Mouse (Mus musculus) gastrocnemius, postnatal 14 days (tissue): ENCODE results near the gene Fuca1. TPM values are rescaled to one million over a fixed set of nuclear protein-coding genes. Genes with fewer than 3 reads are reported as not detected.

ENCODE experiments used
- DNase-seq: peaks from one replicate; pipeline ENCODE4 v3.0.0; 2021; ENCODE audit warnings: mixed read lengths
- intact Hi-C: fragments of 180-260 bp; cut with DNase I; formaldehyde crosslinking; loops from one replicate; pipeline ENCODE4 v1.15.1; 2025; ENCODE audit warnings: low total_unique reads
- total RNA-seq, 2 experiments: library from RNA; stranded (reverse); gene quantifications; 2 replicates each; pipeline ENCODE4 v1.2.3; 2021

Gene Fuca1
- total RNA-seq, 2 experiments from 2014 or later, result 20.6 to 27.8 TPM

DNA sequence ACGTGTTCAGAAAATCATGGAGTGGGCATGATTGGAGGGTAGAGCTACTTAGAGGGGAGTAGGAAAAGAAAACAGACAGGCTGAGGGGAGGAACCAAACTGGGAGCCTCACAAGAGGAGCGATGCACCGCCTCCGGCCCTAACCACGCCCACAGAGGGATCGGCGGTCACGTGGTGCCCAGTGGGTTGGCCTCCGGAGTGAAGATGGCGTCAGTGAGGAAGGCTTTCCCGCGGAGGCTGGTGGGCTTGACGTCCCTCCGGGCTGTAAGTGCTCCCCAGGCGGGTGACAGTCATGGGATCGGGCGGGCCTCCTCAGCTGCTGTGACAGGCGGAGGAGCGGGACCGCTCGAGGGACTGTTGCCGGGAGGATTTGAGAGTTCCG is 25.7 kb downstream of the Fuca1 start, which contains the start of gene Hmgcl:
Gene Hmgcl (plus strand): TSS at position 171 of the 381 bp plus-strand sequence.
- intact Hi-C loops, result no loop called here
- peak; percentile 97 for DNase-seq

DNA sequence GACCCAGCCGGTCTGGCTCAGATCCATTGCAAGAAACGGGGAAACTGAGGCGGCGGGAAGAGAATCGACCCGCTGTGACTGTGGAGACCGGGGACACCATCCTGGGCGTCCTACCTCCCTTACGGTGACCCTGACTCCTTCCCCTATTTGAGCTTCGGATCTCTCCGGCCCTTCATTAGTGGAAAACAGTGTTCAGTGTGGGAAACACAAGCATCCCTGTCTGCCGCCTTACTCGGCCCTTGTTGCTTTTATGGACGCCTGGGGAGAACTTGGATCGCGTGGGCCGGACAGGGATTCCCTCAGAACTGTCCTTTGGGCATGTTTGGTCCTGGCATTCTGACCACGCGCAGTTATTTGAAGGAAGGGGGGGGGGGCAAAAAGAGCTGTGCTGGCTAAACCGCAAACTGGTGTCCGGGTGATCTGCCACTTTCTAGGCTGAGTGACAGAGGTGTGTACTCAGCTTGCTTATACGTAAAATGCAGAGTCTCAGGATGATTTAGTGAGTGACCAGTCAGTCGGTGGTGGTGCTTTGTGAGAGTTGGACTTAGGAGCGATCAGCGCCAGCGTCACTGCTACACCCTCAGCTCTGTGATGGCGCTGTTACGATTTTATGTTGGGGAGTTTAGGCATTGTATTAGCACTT is 26.2 kb downstream of the Fuca1 start:
- intact Hi-C loops, result no loop called here
- no peak for DNase-seq

DNA sequence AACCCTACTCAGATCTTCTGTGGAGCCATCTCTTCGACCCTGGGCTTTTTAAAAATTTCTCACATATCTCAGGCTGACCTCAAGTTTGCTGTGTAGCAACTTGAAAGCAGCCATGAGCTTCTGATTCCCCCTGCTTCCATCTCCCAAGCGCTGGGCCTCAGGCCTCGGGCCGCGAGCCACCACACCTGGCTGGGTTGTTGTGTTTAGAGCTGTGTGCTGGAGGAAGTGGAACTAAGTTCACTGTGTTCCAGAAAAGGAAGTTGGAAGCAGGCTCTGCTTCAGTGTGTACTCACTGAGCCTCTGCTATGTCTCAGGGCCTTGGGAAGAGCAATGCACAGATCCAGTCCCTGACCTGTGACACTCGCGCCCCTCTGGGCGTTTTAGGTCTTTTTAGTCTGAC is 27.6 kb downstream of the Fuca1 start:
- DNase-seq, result no peak
- intact Hi-C loops, result no loop called here

DNA sequence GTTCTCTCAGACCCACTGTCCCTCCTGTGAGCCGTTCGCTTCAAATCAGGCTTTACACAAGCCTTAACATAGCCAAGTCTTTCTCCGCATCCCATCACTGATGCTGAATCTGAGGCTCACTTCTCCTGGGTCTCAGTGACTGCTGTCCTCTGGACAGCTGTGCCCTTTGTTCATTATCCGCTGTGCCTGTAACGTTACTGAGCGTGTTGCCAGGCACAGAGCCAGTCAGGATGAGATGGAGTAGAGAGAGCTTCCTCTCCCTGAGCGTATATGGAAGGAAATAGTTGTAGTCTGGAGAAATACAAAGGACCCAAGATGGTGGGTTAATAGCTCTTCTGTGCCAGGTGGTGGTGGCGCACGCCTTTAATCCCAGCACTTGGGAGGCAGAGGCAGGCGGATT is 28.9 kb downstream of the Fuca1 start:
- no peak for DNase-seq
- intact Hi-C loops, result no loop called here

DNA sequence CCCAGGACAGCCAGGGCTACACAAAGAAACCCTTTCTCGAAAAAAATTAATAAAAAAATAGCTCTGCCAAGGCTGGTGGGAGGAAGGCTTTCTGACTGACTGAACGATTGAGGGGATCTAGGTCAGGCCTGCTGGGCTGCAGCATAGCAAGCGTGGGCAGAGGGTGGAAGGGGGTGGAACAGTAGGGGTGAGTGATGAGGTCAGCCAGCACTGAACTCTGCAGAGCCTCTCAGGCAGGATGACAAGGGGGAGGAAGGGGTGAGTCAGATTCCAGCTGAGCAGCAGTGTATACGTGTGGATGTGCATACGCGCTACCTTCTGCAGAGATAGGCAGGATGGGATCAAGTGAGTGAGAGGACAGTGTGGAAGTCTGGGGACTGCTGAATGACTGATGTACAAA is 29.4 kb downstream of the Fuca1 start:
- intact Hi-C loops, result no loop called here
- DNase-seq, result no peak

DNA sequence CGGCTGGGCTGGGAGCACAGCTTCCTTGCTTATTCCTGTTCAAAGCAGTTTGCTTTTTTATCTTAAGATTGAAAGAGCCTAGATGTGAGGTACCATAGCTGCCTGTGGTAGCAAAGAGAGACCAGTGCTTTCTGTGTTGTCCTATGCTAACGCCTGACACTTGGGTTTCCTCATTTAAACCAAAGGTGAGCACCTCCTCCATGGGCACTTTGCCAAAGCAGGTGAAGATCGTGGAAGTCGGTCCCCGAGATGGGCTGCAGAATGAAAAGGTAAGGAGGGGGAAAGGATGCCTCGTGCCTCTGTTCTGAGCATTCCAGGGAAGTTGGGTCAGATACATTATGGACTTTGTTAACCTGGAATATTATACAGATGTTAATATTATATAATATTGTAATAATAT is 29.8 kb downstream of the Fuca1 start:
- no peak for DNase-seq
- intact Hi-C loops, result no loop called here

DNA sequence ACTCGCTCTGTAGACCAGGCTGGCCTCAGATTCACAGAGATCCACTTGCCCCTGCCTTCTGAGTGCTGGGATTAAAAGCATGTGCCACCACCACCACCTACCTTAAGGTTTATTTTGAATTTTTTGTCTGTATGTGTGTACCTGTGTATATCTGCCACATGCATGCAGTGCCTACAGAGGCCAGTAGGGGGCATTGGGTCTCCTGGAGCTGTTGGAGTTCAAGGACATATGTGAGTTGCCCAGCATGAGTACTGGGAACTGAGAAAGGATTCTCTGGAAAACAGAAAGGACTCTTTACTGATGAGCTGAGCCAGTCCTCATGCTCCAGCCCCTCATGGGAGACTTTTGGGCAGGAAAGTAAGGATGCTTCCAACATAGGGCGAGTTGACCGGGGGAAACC is 31.0 kb downstream of the Fuca1 start:
- DNase-seq, result no peak
- intact Hi-C loops, result no loop called here

DNA sequence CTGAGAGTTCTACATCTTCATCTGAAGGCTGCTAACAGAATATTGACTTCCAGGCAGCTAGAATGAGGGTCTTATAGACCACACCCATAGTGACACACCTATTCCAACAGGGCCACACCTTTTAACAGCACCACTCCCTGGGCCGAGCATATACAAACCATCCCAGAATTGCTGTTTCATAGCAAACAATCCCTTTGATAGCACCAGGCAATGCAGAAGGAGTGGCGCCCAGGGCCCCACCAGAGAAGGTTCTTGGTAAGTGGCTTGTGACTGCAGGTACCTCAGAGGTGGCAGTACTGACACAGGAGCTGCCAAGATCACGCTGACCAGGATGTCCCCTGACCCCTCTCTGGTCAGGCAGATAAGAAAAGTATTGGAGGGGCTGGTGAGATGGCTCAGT is 32.6 kb downstream of the Fuca1 start:
- intact Hi-C loops, result no loop called here
- no peak for DNase-seq

DNA sequence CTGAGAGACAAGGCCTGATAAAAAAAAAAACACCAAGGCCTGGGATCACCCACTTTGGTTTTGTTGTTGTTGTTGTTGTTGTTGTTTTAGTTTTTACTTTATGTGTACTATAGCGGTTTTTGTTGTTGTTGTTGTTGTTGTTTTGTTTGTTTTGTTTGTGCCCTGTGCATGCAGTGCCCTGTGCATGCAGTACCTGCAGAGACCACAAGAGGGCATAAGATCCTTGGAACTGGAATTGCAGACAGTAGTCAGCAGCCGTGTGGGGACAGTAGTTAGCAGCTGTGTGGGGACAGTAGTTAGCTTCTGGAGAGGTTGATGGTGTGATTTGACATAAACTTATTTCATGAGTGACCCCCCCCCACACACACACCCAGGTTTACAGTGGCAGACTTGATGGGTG is 33.7 kb downstream of the Fuca1 start:
- intact Hi-C loops, result no loop called here
- peak; percentile 64 for DNase-seq

DNA sequence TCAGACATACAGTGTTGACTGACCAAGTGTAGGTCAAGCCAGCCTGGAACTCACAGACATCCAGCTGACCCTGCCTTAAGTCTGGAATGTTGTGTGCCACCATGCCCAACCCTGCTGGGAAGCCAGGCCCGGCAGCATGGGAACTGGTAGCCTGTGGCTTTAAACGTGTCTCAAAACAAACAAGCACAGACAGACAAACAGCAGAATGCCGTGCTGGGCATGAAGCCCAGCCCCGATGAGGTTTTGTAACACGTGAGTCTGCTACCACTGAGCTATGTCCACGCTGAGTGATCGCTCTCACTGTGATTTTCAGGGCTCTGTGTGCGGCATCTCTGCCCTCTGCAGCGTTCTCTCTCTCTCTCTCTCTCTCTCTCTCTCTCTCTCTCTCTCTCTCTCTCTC is 35.4 kb downstream of the Fuca1 start:
- no peak for DNase-seq
- intact Hi-C loops, result no loop called here

DNA sequence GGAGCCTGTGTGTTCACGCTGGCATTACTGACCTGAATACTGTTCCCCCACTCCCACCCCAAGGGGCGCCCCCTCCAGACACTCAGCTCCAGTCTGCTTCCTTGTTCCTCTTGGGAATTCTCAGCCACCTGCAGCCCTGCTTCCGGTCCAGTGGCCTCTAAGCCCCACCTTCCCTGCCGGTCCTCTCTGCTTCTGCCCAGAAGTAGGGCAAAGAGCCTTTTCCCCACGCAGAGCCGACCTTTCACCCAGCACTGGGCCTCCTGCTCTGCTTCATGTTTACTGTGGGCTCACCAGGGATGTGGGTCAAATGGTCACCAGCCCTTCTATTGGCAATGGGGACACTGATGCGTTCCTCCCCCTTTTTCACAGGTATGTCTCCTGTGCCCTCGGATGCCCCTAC is 37.8 kb downstream of the Fuca1 start:
- intact Hi-C loops, result no loop called here
- no peak for DNase-seq

DNA sequence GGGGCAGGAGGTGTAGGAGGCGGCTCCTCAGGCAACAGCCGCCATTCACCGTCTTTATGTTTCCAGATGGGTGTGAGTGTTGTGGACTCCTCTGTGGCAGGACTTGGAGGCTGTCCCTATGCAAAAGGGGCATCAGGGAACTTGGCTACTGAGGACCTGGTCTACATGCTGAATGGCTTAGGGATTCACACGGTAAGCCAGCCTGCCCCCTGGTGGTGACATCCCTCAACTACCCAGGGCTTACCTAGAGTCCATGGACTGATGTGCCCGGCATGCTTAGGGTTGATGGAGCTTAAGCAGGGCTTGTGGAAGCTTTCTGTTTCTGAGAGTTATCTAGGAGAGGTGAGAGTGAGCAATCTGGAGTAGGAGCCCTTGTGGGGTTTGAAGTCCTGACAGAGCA is 40.2 kb downstream of the Fuca1 start:
- intact Hi-C loops, result no loop called here
- DNase-seq, result peak; percentile 80

DNA sequence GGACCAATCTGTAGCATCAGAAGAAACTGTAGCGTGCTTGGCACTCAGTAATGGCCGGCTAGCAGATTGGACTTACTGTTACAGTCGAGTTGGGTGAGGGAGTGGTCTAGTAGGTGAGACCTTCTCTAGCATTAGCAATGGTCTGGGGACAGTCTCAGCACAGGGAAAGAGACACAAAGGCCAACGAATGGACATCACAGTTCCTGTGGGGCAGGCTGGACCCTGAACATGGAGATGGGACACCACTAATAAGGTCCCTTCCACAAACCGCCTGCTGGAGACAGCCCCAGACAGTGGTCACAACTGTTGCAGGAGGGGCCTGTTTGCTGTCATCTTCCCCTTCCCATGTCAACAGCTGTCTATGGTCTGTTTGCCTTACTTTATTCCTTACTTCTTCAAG is 41.2 kb downstream of the Fuca1 start:
- intact Hi-C loops, result no loop called here
- no peak for DNase-seq

DNA sequence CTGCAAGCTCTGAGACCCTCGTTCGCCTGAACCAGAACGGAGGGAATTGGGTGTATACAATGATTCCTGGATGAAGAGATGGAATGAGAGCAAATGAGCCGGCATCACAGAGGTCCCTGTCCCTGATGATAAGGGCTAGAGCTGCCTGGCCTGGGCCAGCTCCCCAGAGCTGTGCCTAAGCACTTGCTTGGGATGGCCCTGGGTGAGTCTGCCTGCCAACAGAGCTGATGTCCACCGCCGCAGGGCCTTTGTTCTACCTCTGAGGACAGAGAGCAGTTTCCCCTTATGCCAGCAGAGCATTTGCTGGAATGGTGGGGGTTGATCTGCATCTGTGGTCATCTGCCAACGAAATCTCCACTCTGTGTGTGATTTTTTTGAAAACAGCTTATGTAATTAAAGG is 41.7 kb downstream of the Fuca1 start:
- no peak for DNase-seq
- intact Hi-C loops, result no loop called here

DNA sequence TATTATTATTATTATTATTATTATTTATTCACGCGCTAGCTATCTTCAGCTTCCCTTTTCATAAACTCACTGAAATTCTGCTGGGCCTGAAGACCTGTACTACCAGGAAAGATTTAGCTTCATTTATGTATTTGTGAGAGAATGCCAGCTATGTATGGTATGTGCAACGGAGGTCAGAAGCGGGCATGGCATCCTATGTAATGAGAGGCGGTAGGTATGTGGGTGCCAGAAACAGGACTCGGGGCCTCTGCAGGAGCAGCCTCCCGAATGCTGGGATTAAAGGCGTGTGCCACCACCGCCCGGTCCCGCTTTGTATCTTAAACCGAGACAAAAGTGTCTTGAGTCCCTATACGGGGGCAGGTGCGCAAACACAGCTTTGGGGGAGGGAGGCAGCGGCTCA is 42.4 kb downstream of the Fuca1 start:
- intact Hi-C loops, result no loop called here
- no peak for DNase-seq

DNA sequence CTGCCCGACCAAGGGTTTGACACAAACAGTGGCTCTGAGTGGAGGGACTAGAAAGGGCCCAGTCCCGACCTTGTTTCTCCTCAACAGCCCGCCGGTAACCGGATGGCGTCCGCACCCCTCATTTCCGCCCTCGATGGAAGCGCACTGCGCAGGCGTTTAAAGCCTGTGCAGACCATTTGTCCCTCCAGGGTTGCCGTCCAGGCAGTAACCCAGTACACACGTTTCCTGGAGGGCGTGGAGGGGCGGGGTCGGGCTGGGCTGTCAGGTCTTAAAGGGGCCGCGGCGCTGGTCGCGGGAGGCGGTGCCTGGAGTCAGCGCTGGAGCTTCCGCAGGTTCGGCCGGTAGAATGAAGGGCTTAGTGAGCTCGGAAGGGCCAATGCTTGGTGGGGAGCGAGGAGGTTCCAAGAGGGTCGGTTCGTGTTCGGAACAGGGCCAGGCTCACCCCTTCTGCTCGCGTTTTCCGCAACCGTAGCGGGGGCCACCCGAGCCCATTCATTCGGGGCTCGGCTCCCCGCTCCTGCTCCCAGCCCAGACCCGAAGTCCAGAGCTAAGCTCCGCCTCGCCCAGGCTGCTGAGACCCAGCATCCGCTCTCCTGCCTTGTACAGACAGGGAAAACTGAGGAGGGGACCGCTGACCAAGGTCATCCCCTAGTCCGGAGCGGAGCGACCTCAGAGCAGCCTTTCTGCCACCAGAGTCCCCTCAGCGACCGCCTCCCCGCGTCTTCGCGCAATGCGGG is 43.1 kb downstream of the Fuca1 start, which contains the start of gene Gale:
Gene Gale (plus strand): TSS at position 271 of the 737 bp plus-strand sequence.
- peak; percentile 97 for DNase-seq
- intact Hi-C loops, result no loop called here

DNA sequence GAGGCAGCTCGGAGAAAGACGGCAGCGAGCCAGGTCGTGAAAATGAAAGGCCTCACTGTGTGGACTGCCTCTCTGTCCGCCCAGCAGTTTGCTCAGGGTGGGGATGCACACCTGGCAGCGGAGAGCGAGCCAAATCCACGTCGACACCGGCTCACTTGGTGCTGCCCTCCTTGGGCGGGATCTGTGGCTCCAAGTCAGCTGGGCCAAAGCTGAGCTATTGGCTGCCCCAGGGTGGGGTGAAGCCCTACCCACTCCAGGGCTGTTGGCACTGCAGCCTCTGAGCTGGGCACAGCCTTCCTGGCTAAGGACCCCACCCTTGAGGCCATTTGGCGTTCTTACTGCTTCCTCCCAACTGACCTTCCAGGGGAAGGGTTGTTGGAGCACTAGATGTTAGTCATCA is 43.9 kb downstream of the Fuca1 start:
- intact Hi-C loops, result no loop called here
- peak; percentile 51 for DNase-seq

DNA sequence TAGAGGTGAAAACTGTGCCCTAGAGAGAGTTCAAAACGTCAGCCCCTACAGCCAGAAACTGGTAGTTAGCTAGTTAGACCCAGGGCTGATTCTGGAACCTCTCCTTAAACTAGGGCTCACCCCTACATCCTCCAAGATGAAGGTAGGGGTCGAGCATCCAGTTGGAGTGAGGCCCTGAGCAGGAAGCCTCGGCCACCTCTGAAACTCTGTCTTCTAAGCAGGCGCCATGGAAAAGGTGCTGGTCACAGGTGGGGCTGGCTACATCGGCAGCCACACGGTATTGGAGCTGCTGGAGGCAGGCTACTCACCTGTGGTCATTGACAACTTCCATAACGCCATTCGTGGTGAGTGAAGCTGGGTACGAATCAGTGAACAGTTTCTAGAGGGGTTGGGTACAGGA is 44.6 kb downstream of the Fuca1 start:
- intact Hi-C loops, result no loop called here
- DNase-seq, result no peak

DNA sequence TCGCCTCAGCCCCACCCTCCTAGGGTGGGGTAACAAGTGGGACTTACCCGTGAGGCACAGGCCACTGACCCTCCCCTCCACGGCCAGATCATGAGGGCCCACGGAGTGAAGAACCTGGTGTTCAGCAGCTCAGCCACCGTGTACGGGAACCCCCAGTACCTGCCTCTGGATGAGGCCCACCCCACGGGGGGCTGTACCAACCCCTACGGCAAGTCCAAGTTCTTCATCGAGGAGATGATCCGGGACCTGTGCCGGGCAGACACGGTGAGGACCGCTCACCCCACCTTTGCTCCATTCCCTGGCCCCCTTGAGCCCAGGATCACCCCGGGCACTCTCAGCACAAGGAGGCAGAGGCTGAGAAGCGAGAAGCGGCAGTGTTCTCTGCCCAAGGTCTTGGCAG is 45.7 kb downstream of the Fuca1 start:
- intact Hi-C loops, result no loop called here

DNA sequence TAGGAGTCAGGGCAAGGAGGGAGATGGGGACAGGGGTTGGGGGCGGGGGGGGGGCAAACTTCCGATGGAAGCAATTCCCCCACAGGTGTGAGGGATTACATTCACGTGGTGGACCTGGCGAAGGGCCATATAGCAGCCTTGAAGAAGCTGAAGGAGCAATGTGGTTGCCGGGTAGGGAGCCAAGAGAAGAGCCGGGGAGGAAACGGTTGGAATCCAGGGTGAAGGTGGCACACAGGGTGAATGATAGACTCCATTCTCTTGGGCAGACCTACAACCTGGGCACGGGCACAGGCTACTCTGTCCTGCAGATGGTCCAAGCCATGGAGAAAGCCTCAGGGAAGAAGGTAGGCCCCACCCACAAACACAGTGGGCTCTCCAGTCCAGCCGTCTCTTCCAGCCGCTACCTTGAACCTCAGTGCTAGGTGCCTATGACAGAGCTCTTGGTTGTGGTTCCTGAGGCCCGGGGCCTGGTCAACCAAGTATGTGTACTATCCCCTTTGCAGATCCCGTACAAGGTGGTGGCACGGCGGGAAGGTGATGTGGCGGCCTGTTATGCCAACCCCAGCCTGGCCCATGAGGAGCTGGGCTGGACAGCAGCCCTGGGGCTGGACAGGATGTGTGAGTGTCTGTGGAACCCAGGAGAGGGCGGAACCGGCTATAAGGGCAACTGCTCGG is 46.7 kb downstream of the Fuca1 start:
- intact Hi-C loops, result no loop called here
- no peak for DNase-seq

More for the DNA sequence above, 45.7 kb downstream of the Fuca1 start:
- DNase-seq, result no peak
